Mouse (Mus musculus) spleen, postnatal 10 days (tissue): ENCODE measurements around the gene Arih2.

Source experiments
- DNase-seq, 2 experiments: peaks; one replicate each; pipeline ENCODE4 v3.0.0; 2021 to 2022; ENCODE audit warnings: low spot score in 2 of 2

The Arih2 gene

GRCm38 (mm10) chr9:108560227-108560841 lies 88.9 kb downstream of the Arih2 start, which contains the start of gene Impdh2:
Impdh2 (plus strand) TSS chr9:108560286.
- DNase-seq: peak; percentile 90 to 95

- no peak for DNase-seq
These were observed 90.0 kb downstream of the Arih2 start for GRCm38 (mm10) chr9:108559169-108559568.
